Mouse (Mus musculus) liver, postnatal 0 days (tissue): Measurements from ENCODE around the gene Tia1. TPM values are rescaled to one million over a fixed set of nuclear protein-coding genes. Genes with fewer than 3 reads are reported as not detected.

Experiments used
- ATAC-seq: fragments of 200-750 bp; cut with Nextera tagmentation; 2 replicates; pipeline ENCODE4 v1.8.0; 2017; ENCODE audit warnings: mild to moderate bottlenecking, moderate library complexity
- DNase-seq: peaks from one replicate; pipeline ENCODE4 v3.0.0-alpha.2; 2016
- H3K27ac ChIP-seq: fragments of 300-500 bp; sonication (generic); 2 replicates; pipeline ENCODE4 v1.5.1; 2014; ENCODE audit warnings: antibody characterized with exemption, moderate library complexity, mild to moderate bottlenecking, low read depth
- H3K27me3 ChIP-seq: fragments of 300-500 bp; sonication (generic); 2 replicates; pipeline ENCODE4 v1.6.1; 2014; ENCODE audit warnings: low read length, control low read depth, mixed read lengths; ENCODE audit not compliant: insufficient read depth
- H3K36me3 ChIP-seq: fragments of 300-500 bp; sonication (generic); replicated peaks from 2 replicates; pipeline ENCODE4 v1.6.1; 2014; ENCODE audit warnings: mild to moderate bottlenecking, control low read depth, low read length, moderate library complexity, mixed read lengths; ENCODE audit not compliant: insufficient read depth
- H3K4me1 ChIP-seq: fragments of 300-500 bp; sonication (generic); 2 replicates; pipeline ENCODE4 v1.6.1; 2014; ENCODE audit warnings: antibody characterized with exemption, mild to moderate bottlenecking, control low read depth; ENCODE audit not compliant: insufficient read depth
- H3K4me2 ChIP-seq: fragments of 300-500 bp; sonication (generic); 2 replicates; pipeline ENCODE4 v1.6.1; 2014; ENCODE audit warnings: low read depth, mild to moderate bottlenecking, low read length, moderate library complexity, mixed read lengths
- H3K4me3 ChIP-seq: fragments of 300-500 bp; sonication (generic); 2 replicates; pipeline ENCODE4 v1.5.1; 2014; ENCODE audit warnings: low read depth, low read length
- H3K9ac ChIP-seq: fragments of 300-500 bp; sonication (generic); replicated peaks from 2 replicates; pipeline ENCODE4 v1.6.1; 2014; ENCODE audit warnings: mild to moderate bottlenecking, moderate library complexity
- H3K9me3 ChIP-seq: fragments of 300-500 bp; sonication (generic); 2 replicates; pipeline ENCODE4 v1.6.1; 2016; ENCODE audit warnings: mild to moderate bottlenecking, control low read depth, low read length, mixed read lengths
- CTCF ChIP-seq: sonication (generic); IDR thresholded peaks from 2 replicates; pipeline ENCODE4 v1.5.1; 2016; ENCODE audit warnings: antibody characterized with exemption, low read depth
- EP300 ChIP-seq: IDR thresholded peaks from 2 replicates; pipeline ENCODE4 v1.6.1; 2016; ENCODE audit warnings: antibody characterized with exemption, low read depth, mild to moderate bottlenecking
- WGBS: fragments of 180-500 bp; shearing (Covaris S2); extraction: QIAGEN DNeasy Blood & Tissue Kit; methylation state at CpG from one replicate; pipeline ENCODE4 v1.1.7; 2014; ENCODE audit not compliant: insufficient replicate concordance; 5-methylcytosine and 5-hydroxymethylcytosine counted together
- polyA plus RNA-seq: library from polyadenylated mRNA; unstranded; fragments of >200 nt; fragmentation: Nextera tagmentation; extraction: Ambion mirVana; gene quantifications from 2 replicates; pipeline ENCODE4 v1.2.1, GENCODE M21; 2015

The Tia1 gene
- polyA plus RNA-seq, 1 experiment from 2014 or later = 17.2 TPM

- Histone ChIP-seq H3K27me3 (no peaks in the 10 kb centered on the region), H3K4me1 (peaks cover 9% of the 10 kb centered on the region), H3K4me2 (no peak overlapping the region), H3K27ac (no peak overlapping the region), H3K4me3 (no peak overlapping the region), H3K9me3 (no peaks in the 10 kb centered on the region), H3K9ac (no peak overlapping the region), H3K36me3 (peaks cover 39% of the 10 kb centered on the region)
- DNase-seq (peak; percentile 48), ATAC-seq (no peak)
- TF ChIP-seq EP300 (no peak), CTCF (peak; percentile 67)
- 85% methylated on average over 5 of the region's 5 CpGs for WGBS
Observed at GRCm38 (mm10) chr6:86391326-86391725, 12.7 kb upstream of the Tia1 start.

- no peaks in the 10 kb centered on the region for H3K9me3 ChIP-seq
- no peaks in the 10 kb centered on the region for H3K27me3 ChIP-seq
- DNase-seq (no peak), ATAC-seq (no peak)
- peaks cover 20% of the 10 kb centered on the region for H3K4me1 ChIP-seq
- WGBS = 75% methylated on average over 1 of the region's 1 CpGs
- H3K9ac ChIP-seq = no peak overlapping the region
- no peak overlapping the region for H3K4me2 ChIP-seq
- H3K4me3 ChIP-seq = no peak overlapping the region
- H3K36me3 ChIP-seq = peaks cover 35% of the 10 kb centered on the region
- H3K27ac ChIP-seq = no peak overlapping the region
- TF ChIP-seq EP300 = no peak
- peak; percentile 42 for TF ChIP-seq CTCF
Observed at GRCm38 (mm10) chr6:86393187-86393586, 10.8 kb upstream of the Tia1 start.

GRCm38 (mm10) chr6:86394078-86394720 lies 9.8 kb upstream of the Tia1 start:
- Histone ChIP-seq H3K9me3 (no peaks in the 10 kb centered on the region), H3K4me3 (no peak overlapping the region), H3K27me3 (no peaks in the 10 kb centered on the region), H3K9ac (no peak overlapping the region), H3K36me3 (peaks cover 27% of the 10 kb centered on the region), H3K4me2 (no peak overlapping the region; the same call in none of the 2 replicates), H3K27ac (no peak overlapping the region), H3K4me1 (peaks cover 19% of the 10 kb centered on the region)
- 86% methylated on average over 17 of the region's 17 CpGs for WGBS
- DNase-seq (no peak), ATAC-seq (no peak)
- TF ChIP-seq EP300 (no peak), CTCF (no peak)

GRCm38 (mm10) chr6:86395021-86395420 lies 9.0 kb upstream of the Tia1 start:
- Histone ChIP-seq H3K36me3 (peaks cover 23% of the 10 kb centered on the region), H3K27ac (peak overlapping the region; percentile 95), H3K9me3 (no peaks in the 10 kb centered on the region), H3K27me3 (no peaks in the 10 kb centered on the region), H3K4me2 (peak overlapping the region; percentile 87), H3K9ac (peak overlapping the region; percentile 24; the same call in 1 of the 2 replicates), H3K4me1 (peaks cover 24% of the 10 kb centered on the region), H3K4me3 (peak overlapping the region; percentile 98; the same call in 1 of the 2 replicates)
- 57% methylated on average over 9 of the region's 9 CpGs for WGBS
- DNase-seq (no peak), ATAC-seq (no peak)
- TF ChIP-seq EP300 (no peak), CTCF (no peak)

- TF ChIP-seq CTCF (no peak), EP300 (no peak)
- H3K9me3 ChIP-seq = no peaks in the 10 kb centered on the region
- peak overlapping the region; percentile 98 for H3K4me3 ChIP-seq
- 8% methylated on average over 10 of the region's 10 CpGs for WGBS
- H3K9ac ChIP-seq = peak overlapping the region; percentile 92
- H3K27ac ChIP-seq = peak overlapping the region; percentile 95
- H3K4me2 ChIP-seq = peak overlapping the region; percentile 87
- no peak for ATAC-seq
- H3K27me3 ChIP-seq = no peaks in the 10 kb centered on the region
- peaks cover 28% of the 10 kb centered on the region for H3K4me1 ChIP-seq
- peaks cover 14% of the 10 kb centered on the region for H3K36me3 ChIP-seq
- DNase-seq = no peak
Observed at GRCm38 (mm10) chr6:86395969-86396368, 8.1 kb upstream of the Tia1 start.

- Histone ChIP-seq H3K27ac (peak within 1 kb of the TSS; percentile 95), H3K4me2 (peak within 1 kb of the TSS; percentile 87), H3K4me1 (peaks cover 28% of the 10 kb centered on the region), H3K36me3 (peaks cover 6% of the 10 kb centered on the region), H3K9me3 (no peaks in the 10 kb centered on the region), H3K9ac (peak within 1 kb of the TSS; percentile 92), H3K4me3 (peak within 1 kb of the TSS; percentile 98), H3K27me3 (no peaks in the 10 kb centered on the region)
- DNase-seq (peak; percentile 90), ATAC-seq (peak; percentile 88)
- under 1% methylated on average over 51 of the region's 51 CpGs for WGBS
- TF ChIP-seq EP300 = no peak
- no peak for TF ChIP-seq CTCF
Observed at GRCm38 (mm10) chr6:86396581-86397256, 7.3 kb upstream of the Tia1 start, which contains the start of gene Pcyox1. Gene Pcyox1 (minus strand): TSS chr6:86397154.
